Mouse (Mus musculus) urinary bladder, adult 18-20 months (tissue): Measurements from ENCODE around the gene Ahnak.
"Not testable (repeated sequence)": the region's sequence is repeated elsewhere in the genome, so short reads cannot be mapped to it uniquely, and the experiment has no call there.

ENCODE experiments used
- DNase-seq, 2 experiments: peaks; one replicate each; pipeline ENCODE4 v3.0.0; 2022; ENCODE audit warnings: low spot score in 2 of 2, mixed read lengths in 2 of 2

Gene Ahnak

GRCm38 (mm10) chr19:9041074-9041473 lies 52.0 kb downstream of the Ahnak start:
- DNase-seq = no peak

DNA sequence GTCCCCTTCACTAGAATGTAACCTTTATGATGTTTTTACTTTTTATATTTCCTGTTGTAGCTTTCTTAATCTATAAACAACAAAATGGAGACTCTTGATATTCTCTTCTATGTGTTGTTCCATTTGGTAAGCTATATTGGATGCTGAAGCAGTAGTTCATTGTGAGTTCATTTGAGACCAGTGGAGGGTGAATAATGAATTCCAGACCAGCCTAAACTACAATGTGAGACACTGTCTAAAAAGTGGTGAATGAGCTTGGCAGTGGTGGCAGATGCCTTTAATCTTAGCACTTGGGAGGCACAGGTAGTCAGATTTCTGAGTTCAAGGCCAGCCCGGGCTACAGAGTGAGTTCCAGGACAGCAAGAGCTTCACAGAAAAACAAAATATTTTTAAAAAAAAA lies 54.0 kb downstream of the Ahnak start:
- no peak for DNase-seq

DNA sequence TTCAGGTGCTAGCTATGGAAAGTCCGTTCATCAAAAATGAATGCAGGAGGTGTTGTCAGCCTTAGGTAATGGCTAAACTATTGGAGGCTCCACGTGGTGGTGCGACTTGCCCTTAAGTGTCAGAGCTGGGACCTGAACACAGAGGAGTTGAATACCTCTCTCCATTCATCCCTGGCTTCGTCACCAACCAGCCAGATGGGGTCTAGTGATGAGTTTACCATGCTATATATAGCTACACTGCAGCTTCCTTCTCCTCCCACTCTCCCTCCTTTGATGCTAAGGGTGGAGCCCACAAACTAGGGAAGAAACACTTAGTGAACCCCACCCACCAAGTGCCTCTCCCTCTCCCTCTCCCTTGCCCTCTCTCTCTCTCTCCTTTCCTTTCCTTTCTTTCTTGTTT lies 55.2 kb downstream of the Ahnak start:
- DNase-seq = no peak

DNA sequence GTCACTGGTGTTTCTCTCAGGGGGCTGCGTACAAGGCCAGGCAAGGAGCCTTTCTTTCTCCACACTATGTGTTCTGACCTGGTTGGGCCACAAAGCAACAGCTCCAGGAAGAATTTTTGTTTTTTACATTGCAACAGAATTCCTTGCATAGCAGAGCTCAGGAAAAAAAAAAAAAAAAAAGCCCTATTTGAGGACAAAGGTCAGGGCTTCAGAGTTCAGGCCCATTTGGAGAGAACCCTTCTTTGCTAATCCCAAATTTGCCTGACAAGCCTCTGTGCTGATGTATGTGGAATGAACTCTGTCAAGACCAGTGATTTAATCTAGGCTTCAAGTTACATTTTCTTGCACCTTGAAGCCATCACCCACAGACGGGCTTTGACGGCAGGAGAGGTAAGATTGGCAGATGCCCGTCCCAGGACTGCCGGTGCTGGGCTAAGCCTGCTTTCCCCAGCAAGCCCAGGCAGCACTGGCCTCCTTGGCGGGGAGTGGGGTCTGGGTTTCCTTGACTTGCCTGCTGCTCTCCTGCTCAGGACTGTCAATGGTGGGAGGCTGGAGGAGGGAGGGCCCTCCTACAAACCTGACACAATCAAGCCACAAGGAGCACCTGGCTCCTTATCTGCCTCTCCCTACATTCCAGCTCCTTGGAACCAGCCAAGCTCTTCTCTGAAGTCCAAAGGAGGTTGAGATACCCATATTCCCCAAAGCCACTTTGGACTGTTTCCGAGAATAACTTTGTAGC lies 58.3 kb downstream of the Ahnak start:
- no peak for DNase-seq

GRCm38 (mm10) chr19:9047946-9048387 lies 58.9 kb downstream of the Ahnak start:
- no peak for DNase-seq

GRCm38 (mm10) chr19:9048981-9049687 lies 60.0 kb downstream of the Ahnak start:
- no peak for DNase-seq

DNA sequence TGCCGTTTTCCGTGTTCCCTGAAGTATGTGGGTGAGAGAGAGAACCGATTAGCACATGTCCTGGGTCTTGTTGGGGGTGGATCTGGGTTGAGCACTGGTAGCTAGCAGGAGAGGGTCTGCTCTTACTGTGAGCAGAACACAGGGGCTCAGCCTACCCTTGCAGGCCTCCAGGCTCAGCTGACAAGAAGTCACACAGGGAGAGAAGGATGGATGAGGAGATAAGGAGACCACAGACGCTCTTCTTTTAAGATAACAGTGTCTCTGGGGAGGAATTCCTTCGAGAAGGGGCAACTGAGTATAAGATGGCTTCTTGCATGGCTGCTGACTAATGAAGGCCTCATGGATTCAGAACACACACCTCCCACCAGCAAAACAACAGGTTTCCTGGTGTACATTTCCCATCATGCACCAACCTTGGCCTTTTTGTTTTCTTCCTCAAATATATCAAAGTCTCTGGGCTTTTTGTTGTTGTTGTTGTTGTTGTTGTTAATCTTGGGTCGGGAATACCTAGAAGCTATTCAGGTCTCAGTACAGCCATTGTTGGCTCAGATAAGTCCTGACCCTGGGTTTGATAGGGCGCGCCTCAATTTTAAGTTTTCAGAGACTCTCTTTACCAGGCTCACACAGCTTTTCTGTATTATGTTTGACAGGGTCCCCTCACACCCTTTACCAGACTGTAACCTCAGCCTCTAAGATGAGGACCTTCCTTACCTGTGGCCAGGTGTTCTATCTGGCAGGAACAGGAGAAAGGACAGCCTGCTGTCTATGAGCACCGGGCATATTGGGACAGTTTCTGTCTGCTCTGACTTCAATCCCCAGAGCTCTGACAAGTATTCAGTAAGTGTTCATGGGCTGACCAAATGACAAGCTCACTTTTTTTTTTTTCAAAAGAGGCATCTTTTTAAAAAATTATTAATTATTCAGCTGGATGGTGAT lies 61.5 kb downstream of the Ahnak start:
- no peak for DNase-seq

GRCm38 (mm10) chr19:9051985-9052384 lies 62.9 kb downstream of the Ahnak start:
- not testable (repeated sequence) for DNase-seq

DNA sequence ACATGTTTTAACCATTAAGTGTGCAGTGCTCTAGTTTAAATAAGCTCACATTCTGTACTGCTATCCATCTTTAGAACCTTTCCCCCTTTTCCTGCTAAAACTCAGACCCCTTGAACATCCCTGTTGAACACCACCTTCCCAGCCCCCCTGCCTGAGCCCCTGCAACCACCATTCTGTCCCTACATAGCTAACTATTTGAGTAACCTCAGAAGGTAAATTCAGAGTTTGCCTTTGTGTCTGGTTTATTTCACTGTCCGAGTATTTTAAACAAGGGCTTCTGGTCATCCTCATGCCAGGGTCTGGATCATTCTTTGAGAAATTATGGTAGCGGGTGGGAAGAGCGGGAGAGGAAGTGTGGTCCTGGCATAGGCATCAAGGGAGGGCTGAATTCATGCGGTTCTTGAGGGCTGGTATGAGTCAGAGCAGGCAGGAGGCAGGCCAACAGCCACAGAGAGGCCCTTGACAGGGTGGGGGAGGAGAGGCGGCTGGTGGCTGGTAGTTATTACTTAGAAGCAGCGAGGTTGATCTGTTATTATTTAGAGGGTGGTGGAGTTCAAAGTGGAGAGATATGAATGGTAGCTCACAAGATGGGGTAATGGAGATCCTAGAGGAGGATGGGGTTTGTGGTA lies 63.8 kb downstream of the Ahnak start:
- DNase-seq = peak in 1 of 2 experiments; percentile 62

- DNase-seq = no peak
Measured at GRCm38 (mm10) chr19:9055153-9055552, 66.1 kb downstream of the Ahnak start.

DNA sequence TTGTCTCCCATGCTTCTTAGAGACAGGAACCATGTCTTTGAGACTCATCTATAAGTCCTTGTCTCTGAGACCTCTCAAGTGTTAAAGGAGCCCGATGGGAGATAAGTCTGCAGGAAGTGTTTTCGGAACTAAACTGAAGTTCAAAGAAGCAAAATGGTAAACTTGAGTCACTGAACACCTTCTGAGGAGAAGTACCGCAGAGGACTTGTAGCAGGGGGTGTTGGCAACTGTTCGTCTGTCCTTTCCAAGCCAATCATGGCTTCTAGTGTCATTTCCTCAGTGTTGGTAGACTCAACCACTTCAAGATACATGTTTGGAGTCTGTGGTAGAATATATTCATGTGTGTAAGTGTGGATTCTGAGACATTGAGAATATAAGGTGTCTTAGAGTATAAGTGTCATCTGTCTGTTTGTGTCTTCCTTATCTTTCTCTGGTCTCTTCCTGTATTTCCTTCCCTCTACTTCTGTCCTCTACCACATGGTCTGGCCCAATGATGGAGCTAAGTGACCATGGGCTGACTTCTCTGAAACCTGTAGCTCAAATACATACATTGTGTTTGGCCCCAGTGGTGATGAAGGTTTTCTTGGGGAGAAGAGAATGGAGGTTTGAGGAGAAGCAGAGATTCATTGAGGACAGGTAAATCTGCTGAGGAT lies 66.7 kb downstream of the Ahnak start:
- DNase-seq = no peak

GRCm38 (mm10) chr19:9057679-9058078 lies 68.6 kb downstream of the Ahnak start:
- no peak for DNase-seq

- DNase-seq = no peak
Measured at GRCm38 (mm10) chr19:9058331-9058884, 69.3 kb downstream of the Ahnak start.

DNA sequence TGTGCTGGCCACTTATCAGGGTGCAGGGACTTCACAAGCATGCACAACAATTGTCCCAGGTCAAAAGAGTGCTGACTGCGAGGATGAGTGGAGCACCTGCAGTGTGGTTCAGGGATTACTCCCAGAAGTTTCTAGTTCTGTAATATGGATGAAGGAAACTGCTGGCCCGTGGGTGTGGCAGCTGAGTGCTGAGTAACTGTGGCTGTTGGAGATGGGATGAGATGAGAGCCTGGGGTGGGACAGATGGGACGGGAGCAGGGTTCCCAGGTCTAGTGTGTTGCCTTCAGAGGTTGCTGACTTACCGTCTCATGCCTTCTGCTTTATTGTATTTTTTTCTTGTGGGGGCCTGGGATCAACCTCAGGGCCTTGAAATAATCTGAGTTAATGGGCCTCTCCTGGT lies 69.9 kb downstream of the Ahnak start:
- DNase-seq = no peak

GRCm38 (mm10) chr19:9059391-9059790 lies 70.3 kb downstream of the Ahnak start:
- no peak for DNase-seq

- peak in 1 of 2 experiments; percentile 49 for DNase-seq
Measured at GRCm38 (mm10) chr19:9060103-9060502, 71.0 kb downstream of the Ahnak start.

GRCm38 (mm10) chr19:9061221-9061893 lies 72.3 kb downstream of the Ahnak start:
- DNase-seq = peak in 1 of 2 experiments; percentile 50

GRCm38 (mm10) chr19:9062822-9063221 lies 73.7 kb downstream of the Ahnak start:
- DNase-seq = no peak

- no peak for DNase-seq
Measured at GRCm38 (mm10) chr19:9063831-9064230, 74.7 kb downstream of the Ahnak start.
